Mouse (Mus musculus): ENCODE measurements around the gene Atp1a2. TPM values are rescaled to one million over a fixed set of nuclear protein-coding genes. Genes with fewer than 3 reads are reported as not detected.

The Atp1a2 gene
- total RNA-seq (2021) = 100 to 1,000 TPM; 592 to 599 TPM

DNA sequence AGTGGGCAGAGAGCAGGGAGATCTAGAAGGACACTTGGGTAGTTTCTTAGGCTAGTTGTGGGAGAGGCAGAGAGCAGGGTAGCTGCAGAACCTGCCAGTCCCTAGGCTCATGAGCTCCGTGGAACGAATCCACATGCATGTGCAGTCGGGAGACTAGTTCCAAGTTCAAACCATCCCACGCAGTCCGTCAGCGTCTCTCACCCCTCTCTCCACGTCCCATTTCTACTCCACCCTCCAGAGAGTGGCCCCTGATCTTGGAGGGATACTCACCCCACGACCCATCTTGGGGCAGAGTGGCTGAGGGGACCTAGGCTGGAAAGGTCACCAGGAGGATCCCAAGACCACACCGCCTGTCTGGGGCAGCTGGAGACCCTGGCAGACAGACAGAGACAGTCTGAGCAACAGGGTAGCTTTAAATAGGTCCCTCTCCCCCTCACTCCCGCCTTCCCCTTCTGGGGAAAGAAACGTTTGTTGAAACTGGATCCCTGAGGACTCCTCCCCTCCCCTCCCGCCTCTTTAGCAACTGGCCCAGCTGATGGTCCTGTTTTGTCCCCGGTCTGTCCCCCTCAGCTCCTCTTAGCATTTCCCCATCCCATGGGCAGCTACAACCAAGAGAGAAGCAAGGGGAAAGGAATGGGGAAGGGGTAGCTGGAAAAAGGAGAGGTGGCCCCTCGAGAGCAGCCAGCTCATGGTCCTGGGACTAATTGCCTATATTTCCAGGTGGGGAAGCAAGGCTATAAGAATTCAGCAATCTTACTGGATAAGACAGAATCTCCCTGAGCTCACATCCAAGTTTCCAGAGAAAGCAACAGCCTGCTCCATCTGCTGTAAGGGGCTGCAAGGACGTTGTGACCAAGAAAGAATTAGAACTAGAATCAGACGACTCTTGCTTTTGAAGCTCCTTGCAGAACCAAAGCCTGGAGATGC, at the start of gene Atp1a2:
Atp1a2 (minus strand) TSS at position 454 of the 927 bp plus-strand sequence.
- DNase-seq (ENCODE audit: extremely low spot score in 1 of 2, low spot score in 1 of 2) = no peak

DNA sequence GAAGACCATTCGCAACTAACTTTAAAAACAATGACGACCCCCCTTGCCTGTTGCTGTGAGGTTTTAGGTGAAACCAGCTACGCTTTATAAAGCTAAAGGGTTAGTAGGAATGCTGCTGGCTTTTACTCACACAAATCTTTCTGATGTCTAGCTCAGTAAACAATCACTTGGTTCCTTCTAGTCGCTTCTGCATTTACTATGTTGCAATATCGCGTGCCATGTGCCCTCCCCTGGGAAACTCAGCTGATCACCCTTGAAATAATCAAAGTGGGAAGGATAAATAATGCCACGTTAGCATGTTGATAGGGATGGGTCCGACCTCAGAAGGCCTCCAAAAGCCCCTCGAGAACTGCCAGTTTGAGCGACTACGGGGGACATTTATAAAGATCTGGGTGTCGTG, 49.5 kb upstream of the Atp1a2 start:
- DNase-seq (ENCODE audit: extremely low spot score in 1 of 2, low spot score in 1 of 2) = no peak

DNA sequence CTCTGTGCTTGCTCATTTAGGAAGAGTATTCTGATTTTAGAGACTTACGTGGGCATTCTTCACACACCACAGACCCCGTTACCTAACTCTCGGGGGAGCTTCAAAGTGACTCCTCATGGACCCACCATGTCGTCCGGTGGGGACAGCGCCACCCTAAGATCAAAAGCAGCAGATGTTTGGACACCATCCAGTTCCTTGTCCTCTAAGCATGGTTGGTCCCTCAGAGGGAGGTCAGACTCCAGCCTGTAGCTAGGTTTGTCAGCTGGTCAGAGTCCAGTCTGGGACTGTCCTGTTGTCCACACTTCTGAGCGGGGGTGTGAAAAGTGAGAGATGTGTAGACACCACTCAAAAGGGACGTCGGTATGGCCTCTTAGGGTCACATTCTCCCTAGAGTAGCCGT, 48.8 kb upstream of the Atp1a2 start:
- no peak for DNase-seq (ENCODE audit: extremely low spot score in 1 of 2, low spot score in 1 of 2)

GRCm38 (mm10) chr1:172344820-172345219, 47.0 kb upstream of the Atp1a2 start:
- no peak for DNase-seq (ENCODE audit: extremely low spot score in 1 of 2, low spot score in 1 of 2)

- no peak for DNase-seq (ENCODE audit: extremely low spot score in 1 of 2, low spot score in 1 of 2)
Observed at GRCm38 (mm10) chr1:172343914-172344313, 46.0 kb upstream of the Atp1a2 start.

DNA sequence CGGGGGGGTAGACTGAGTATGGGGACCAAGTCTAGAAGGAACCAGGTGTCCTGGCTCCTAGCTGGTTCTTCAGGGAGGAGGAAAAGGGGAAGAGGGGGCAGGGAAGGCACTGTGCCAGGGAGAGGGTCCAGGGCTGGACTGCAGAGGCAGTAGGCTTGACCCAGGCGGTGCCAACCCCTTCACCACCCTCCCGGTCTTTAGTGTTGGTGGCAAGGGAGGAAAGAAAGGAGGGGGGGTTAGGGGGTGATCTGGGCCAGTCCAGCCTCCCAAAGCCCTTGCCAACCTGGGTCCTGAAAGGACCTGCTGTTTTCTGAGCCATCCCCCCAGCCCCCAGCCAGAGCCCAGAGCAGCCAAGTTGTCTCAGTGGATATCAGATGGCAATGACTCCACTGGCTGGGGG, 44.9 kb upstream of the Atp1a2 start:
- DNase-seq (ENCODE audit: extremely low spot score in 1 of 2, low spot score in 1 of 2) = peak in 1 of 2 experiments; percentile 57

- no peak for DNase-seq (ENCODE audit: extremely low spot score in 1 of 2, low spot score in 1 of 2)
Observed at GRCm38 (mm10) chr1:172341386-172341785, 43.5 kb upstream of the Atp1a2 start.

DNA sequence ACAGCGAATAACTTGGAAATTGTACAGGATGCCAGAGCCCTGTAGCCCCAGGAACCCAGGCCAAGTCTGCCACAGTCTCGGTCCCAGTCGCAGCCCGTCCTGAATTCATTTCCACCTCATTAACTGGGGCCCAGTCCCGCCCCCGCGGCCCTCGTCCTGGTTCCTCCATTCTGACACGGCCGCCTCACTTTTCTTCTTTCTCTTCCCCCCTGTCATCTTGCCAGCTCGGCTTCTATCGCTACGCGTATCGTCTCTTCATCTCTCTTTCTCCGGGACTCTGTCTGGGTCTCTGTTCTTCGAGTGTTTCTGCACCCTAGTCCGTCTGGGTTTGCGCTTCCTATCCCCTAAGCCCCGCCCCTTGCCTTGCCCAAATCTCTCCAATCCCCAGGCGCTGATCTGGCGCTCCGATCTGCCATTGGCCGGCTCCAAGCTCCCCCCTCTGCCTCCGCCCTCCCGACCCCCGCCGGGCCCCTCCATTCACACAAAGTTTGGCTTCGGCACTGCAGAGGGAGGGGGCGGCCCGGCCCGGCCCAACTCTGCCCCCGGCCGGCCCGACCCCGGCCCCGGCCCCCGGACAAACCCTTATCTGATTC, 43.0 kb upstream of the Atp1a2 start, which contains the start of gene Kcnj10:
Kcnj10 (plus strand) TSS at position 482 of the 593 bp plus-strand sequence.
- peak in 1 of 2 experiments; percentile 58 for DNase-seq (ENCODE audit: extremely low spot score in 1 of 2, low spot score in 1 of 2)

DNA sequence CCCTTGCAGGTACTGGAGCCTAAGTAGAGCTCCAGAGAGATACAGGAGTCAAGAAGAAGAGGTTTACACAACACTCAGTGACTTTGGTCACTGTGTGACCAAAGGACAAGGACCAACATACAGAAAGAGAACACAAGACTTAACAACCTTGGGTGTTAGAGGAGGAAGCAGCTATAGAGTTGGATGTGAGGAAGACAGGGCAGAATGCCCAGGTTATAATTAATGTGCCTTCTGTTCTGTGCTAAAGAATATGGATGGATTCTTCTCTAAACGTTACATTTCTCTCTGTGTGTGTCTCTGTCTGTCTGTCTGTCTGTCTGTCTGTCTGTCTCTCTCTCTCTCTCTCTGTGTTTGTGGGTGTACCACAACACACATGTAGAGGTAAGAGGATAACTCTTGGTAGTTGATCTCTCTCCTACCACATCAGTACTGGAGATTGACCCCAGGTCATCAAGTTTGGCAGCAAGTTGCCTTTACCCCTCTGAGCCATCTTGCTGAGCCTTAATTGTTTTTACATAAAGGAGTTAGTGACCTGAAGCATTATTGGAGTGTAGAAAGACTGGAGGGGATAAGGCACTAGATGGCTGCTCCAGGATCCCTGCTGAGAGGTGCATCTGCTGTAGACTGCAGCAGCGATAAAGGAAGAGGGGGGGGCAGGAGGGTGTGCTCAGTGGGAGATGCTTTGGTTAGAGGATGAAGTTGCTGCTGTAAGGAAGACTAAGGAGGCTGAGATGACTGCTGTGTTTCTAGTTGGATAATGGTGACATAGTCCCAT, 39.7 kb upstream of the Atp1a2 start:
- DNase-seq (ENCODE audit: extremely low spot score in 1 of 2, low spot score in 1 of 2) = no peak

GRCm38 (mm10) chr1:172335804-172336203, 37.9 kb upstream of the Atp1a2 start:
- DNase-seq (ENCODE audit: extremely low spot score in 1 of 2, low spot score in 1 of 2) = no peak

DNA sequence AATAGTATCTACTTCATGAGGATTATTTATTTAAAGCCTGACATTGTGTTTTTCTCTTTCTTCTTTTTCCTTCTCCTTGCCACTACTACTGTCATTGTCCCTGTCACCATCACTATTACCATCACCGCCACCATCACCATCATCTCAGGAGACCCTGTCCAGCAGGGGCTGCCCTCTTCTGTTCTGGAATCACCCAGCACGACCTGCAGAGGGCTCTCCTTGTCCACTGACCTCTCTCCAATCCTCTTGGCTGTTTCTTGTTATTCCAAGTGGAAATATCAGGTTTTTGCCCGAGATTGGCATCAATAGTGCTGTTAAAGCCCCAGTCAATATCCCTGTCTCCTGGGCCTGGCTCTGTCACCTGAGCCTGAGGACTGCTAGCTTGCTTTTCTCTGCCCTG, 35.6 kb upstream of the Atp1a2 start:
- DNase-seq (ENCODE audit: extremely low spot score in 1 of 2, low spot score in 1 of 2) = no peak

DNA sequence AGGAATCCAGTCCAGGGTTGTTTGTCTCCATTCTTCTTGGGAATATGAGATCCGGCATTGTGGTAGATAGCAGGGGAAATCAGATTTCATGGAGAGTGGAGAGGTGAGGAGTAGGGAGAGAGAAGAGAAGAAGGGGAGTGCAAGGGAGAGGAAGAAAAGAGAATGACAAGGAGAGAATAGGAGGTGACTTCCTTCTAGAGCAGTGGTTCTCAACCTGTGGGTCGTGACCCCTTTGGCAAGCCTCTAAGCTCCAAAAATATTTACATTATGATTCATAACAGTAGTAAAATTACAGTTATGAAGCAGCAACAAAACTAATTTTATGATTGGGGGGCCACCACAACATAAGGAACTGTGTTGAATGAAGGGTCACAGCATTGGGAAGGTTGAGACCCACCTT, 35.1 kb upstream of the Atp1a2 start:
- DNase-seq (ENCODE audit: extremely low spot score in 1 of 2, low spot score in 1 of 2) = no peak

- no peak for DNase-seq (ENCODE audit: extremely low spot score in 1 of 2, low spot score in 1 of 2)
Observed at GRCm38 (mm10) chr1:172331422-172331947, 33.6 kb upstream of the Atp1a2 start.

GRCm38 (mm10) chr1:172329616-172330015, 31.8 kb upstream of the Atp1a2 start:
- no peak for DNase-seq (ENCODE audit: extremely low spot score in 1 of 2, low spot score in 1 of 2)

GRCm38 (mm10) chr1:172329131-172329530, 31.3 kb upstream of the Atp1a2 start, which contains the start of gene Kcnj9:
TSS of gene Kcnj9 (minus strand) at chr1:172329318.
- peak in 1 of 2 experiments; percentile 58 for DNase-seq (ENCODE audit: extremely low spot score in 1 of 2, low spot score in 1 of 2)

GRCm38 (mm10) chr1:172328461-172328860, 30.6 kb upstream of the Atp1a2 start:
- DNase-seq (ENCODE audit: extremely low spot score in 1 of 2, low spot score in 1 of 2) = no peak

DNA sequence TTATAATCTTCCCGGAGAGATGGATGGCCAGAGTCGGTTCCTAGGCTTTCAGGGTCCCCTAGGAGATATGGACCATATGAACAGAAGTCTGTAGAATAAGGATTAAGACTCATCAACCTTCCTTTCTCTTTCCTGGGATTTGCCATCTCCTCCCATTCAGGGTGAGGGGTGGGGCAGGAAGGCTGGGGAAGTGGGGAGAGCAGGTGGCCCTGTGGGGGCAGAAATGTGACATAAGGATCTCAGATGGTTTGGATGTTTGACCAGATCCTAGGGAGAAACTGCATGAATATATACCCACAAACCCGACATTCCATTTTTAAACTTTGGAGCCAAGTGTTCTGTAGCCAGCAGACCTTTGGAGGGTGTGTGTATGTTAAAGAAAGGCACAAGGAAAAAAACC, 30.2 kb upstream of the Atp1a2 start:
- DNase-seq (ENCODE audit: extremely low spot score in 1 of 2, low spot score in 1 of 2) = no peak

- no peak for DNase-seq (ENCODE audit: extremely low spot score in 1 of 2, low spot score in 1 of 2)
Observed at GRCm38 (mm10) chr1:172327206-172328001, 29.5 kb upstream of the Atp1a2 start.

- no peak for DNase-seq (ENCODE audit: extremely low spot score in 1 of 2, low spot score in 1 of 2)
Observed at GRCm38 (mm10) chr1:172326684-172327083, 28.8 kb upstream of the Atp1a2 start.

Data from layer of hippocampus, postnatal 25 days (tissue).